Mouse (Mus musculus) intestine, embryonic 16.5 days (tissue): Measurements from ENCODE around the gene Fbxl5. TPM values are rescaled to one million over a fixed set of nuclear protein-coding genes. Genes with fewer than 3 reads are reported as not detected.

Experiments used
- ATAC-seq: fragments of 200-750 bp; cut with Nextera tagmentation; 2 replicates; pipeline ENCODE4 v1.8.0; 2017; ENCODE audit warnings: moderate TSS enrichment, moderate library complexity
- H3K27ac ChIP-seq: fragments of 300-500 bp; sonication (generic); 2 replicates; pipeline ENCODE4 v1.5.1; 2014; ENCODE audit warnings: mild to moderate bottlenecking, low read length
- H3K27me3 ChIP-seq: fragments of 300-500 bp; sonication (generic); replicated peaks from 2 replicates; pipeline ENCODE4 v1.6.1; 2014; ENCODE audit warnings: low read length, control low read depth, mixed read lengths; ENCODE audit not compliant: control insufficient read depth, insufficient read depth
- H3K36me3 ChIP-seq: fragments of 300-500 bp; sonication (generic); 2 replicates; pipeline ENCODE4 v1.6.1; 2014; ENCODE audit warnings: low read length, control low read depth; ENCODE audit not compliant: control insufficient read depth, insufficient read depth
- H3K4me1 ChIP-seq: fragments of 300-500 bp; sonication (generic); 2 replicates; pipeline ENCODE4 v1.6.1; 2014; ENCODE audit warnings: low read length, control low read depth, mixed read lengths; ENCODE audit not compliant: control insufficient read depth, insufficient read depth
- H3K4me2 ChIP-seq: fragments of 300-500 bp; sonication (generic); 2 replicates; pipeline ENCODE4 v1.6.1; 2014; ENCODE audit warnings: low read depth, low read length, control low read depth
- H3K4me3 ChIP-seq: fragments of 300-500 bp; sonication (generic); 2 replicates; pipeline ENCODE4 v1.5.1; 2014; ENCODE audit warnings: mild to moderate bottlenecking, low read length
- H3K9ac ChIP-seq: fragments of 300-500 bp; sonication (generic); 2 replicates; pipeline ENCODE4 v1.6.1; 2014; ENCODE audit warnings: low read depth, low read length
- H3K9me3 ChIP-seq: fragments of 300-500 bp; sonication (generic); 2 replicates; pipeline ENCODE4 v1.6.1; 2016; ENCODE audit warnings: low read length, control low read depth; ENCODE audit not compliant: control insufficient read depth
- WGBS: fragments of 180-500 bp; shearing (Covaris S2); extraction: QIAGEN DNeasy Blood & Tissue Kit; methylation state at CpG from one replicate; pipeline ENCODE4 v1.1.7; 2014; 5-methylcytosine and 5-hydroxymethylcytosine counted together
- polyA plus RNA-seq: library from polyadenylated mRNA; unstranded; fragments of >200 nt; fragmentation: Nextera tagmentation; extraction: Ambion mirVana; gene quantifications from 2 replicates; pipeline ENCODE4 v1.2.1, GENCODE M21; 2015

Gene Fbxl5
- 57.1 and 59.9 TPM in 2 replicates for polyA plus RNA-seq

DNA sequence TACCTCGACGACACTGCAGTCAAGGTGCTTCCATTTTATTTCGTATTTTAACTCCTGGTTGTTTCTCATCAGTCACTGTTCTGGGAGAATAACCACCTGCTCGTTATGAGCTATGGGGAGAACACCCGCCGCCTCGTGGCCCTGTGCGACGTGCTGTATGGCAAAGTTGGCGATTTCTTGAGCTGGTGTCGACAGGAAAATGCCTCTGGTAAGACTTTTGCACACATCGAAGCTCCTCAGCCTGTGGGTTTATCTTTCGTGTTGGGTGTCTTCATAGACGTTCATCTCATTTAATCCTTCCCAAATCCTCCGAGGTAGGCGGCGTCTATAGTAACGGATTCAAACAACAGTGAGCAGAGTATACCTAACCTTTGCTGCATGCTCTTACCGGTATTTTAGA lies at the start of gene Fbxl5:
Gene Fbxl5 (minus strand): TSS at position 101 of the 400 bp plus-strand sequence.
- WGBS = 86% methylated on average over 19 of the region's 19 CpGs
- Histone ChIP-seq H3K4me2 (no peak within 1 kb of the TSS), H3K27ac (no peak within 1 kb of the TSS)

DNA sequence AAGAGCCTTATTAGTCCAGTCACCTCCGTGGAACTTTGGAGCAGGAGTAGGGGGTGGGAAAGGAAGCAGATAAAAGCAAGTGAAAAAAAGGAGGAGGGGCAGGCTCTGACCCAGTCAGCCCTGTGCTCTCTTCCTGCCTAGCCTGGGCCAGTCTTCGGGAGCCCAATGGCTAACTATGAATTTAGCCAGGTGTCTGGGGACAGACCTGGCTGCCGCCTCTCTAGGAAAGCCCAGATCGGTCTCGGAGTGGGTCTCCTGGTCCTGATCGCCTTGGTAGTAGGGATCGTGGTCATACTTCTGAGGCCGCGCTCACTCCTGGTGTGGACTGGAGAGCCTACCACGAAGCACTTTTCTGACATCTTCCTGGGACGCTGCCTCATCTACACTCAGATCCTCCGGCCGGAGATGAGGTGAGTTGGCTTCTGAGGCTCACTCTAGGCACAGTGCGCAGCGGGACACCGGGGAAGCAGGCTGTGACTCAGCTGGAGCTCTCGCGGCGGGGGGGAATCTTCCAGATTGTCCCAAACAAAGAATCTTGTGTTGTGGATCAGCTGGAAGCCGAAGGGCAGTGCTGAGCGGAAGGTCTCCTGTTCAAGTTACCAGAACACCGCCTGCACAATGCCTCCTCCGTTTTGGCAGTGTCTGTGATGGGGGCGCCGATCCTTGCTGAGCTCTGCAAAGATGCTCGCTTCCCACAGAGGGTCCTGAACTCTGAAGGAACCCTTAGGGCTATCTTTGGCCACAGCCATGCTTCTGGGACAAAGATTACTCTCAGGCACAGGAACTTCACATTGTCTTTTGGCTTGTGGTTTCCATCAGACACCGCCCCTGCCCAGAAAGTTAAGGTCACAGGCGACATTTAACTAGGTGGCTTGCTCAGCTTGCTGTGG lies 47.5 kb upstream of the Fbxl5 start:
- peak overlapping the region; percentile 70 for H3K9ac ChIP-seq
- peak overlapping the region; percentile 83 for H3K4me2 ChIP-seq
- H3K4me1 ChIP-seq = peaks cover 11% of the 10 kb centered on the region
- H3K9me3 ChIP-seq = no peaks in the 10 kb centered on the region
- H3K27me3 ChIP-seq = no peaks in the 10 kb centered on the region
- WGBS = 8% methylated on average over 28 of the region's 28 CpGs
- ATAC-seq = peak; percentile 75
- peak overlapping the region; percentile 49 for H3K4me3 ChIP-seq
- H3K36me3 ChIP-seq = no peaks in the 10 kb centered on the region
- H3K27ac ChIP-seq = peak overlapping the region; percentile 46

More for the DNA sequence above, at the start of gene Fbxl5:
- ATAC-seq = no peak
- H3K9me3 ChIP-seq = no peaks in the 10 kb centered on the region
- H3K27me3 ChIP-seq = no peaks in the 10 kb centered on the region
- H3K36me3 ChIP-seq = no peaks in the 10 kb centered on the region
- H3K9ac ChIP-seq = no peak within 1 kb of the TSS
- peaks cover 3% of the 10 kb centered on the region; the same call in 1 of the 2 replicates for H3K4me1 ChIP-seq
- no peak within 1 kb of the TSS for H3K4me3 ChIP-seq

DNA sequence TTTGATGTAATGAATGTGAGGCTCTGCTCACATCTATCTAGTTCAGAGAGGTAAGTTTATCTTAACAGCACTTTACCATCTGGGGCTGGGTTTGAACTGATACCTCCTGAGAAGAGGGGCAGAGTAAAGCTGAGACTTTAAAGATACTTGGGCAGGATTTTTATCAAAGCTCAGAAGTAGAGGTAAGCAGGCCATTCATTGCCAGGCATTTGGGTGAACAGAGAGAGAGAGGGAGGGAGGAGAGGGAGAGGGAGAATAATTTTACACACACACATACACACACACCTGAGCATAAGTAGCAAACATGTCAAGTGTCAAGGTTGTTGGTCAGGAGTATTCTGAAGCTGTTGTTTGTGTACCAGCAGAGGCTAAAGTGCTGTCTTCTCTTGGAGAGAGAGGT lies 46.8 kb upstream of the Fbxl5 start, which contains the start of gene Cd38:
Gene Cd38 (plus strand): TSS at position 301 of the 400 bp plus-strand sequence.
- Histone ChIP-seq H3K36me3 (no peaks in the 10 kb centered on the region), H3K9me3 (no peaks in the 10 kb centered on the region), H3K4me2 (peak within 1 kb of the TSS; percentile 83), H3K27ac (peak within 1 kb of the TSS; percentile 46), H3K4me1 (peaks cover 11% of the 10 kb centered on the region), H3K4me3 (peak within 1 kb of the TSS; percentile 49), H3K9ac (peak within 1 kb of the TSS; percentile 70), H3K27me3 (no peaks in the 10 kb centered on the region)
- peak; percentile 2; the same call in 1 of the 2 replicates for ATAC-seq

- WGBS = 65% methylated on average over 2 of the region's 2 CpGs
- no peaks in the 10 kb centered on the region for H3K36me3 ChIP-seq
- no peak overlapping the region for H3K9ac ChIP-seq
- H3K9me3 ChIP-seq = no peaks in the 10 kb centered on the region
- H3K4me3 ChIP-seq = no peak overlapping the region
- H3K4me1 ChIP-seq = peaks cover 12% of the 10 kb centered on the region
- no peak overlapping the region for H3K27ac ChIP-seq
- no peak overlapping the region for H3K4me2 ChIP-seq
- no peaks in the 10 kb centered on the region for H3K27me3 ChIP-seq
- no peak for ATAC-seq
These were observed 43.9 kb upstream of the Fbxl5 start for GRCm38 (mm10) chr5:43865316-43865715.

DNA sequence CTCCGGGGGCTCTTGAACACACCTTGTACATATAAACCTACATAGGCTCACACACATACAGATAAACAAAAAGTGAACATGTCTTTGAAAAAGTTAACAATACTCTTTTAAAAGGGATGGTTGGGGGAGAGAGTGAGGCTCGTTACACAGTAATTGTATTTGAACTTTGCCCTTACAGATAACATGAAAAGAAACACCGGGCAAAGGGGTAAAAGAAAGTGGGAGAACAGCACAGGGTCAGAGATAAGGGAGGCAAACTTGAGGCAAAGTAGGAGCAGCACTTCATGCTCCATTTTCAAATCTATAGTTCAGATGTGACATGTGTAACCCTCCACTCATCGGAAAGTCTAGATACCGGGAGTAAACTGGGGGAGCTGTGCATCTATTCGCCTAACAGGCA lies 42.2 kb upstream of the Fbxl5 start:
- Histone ChIP-seq H3K9ac (no peak overlapping the region), H3K4me3 (no peak overlapping the region), H3K27me3 (no peaks in the 10 kb centered on the region), H3K27ac (peak overlapping the region; percentile 46; the same call in 1 of the 2 replicates), H3K9me3 (no peaks in the 10 kb centered on the region), H3K36me3 (no peaks in the 10 kb centered on the region), H3K4me1 (peaks cover 9% of the 10 kb centered on the region), H3K4me2 (0 out of 2 replicates have a peak overlapping the region, but pooled peaks have one; percentile 9)
- WGBS = 51% methylated on average over 6 of the region's 6 CpGs
- peak; percentile 61 for ATAC-seq

DNA sequence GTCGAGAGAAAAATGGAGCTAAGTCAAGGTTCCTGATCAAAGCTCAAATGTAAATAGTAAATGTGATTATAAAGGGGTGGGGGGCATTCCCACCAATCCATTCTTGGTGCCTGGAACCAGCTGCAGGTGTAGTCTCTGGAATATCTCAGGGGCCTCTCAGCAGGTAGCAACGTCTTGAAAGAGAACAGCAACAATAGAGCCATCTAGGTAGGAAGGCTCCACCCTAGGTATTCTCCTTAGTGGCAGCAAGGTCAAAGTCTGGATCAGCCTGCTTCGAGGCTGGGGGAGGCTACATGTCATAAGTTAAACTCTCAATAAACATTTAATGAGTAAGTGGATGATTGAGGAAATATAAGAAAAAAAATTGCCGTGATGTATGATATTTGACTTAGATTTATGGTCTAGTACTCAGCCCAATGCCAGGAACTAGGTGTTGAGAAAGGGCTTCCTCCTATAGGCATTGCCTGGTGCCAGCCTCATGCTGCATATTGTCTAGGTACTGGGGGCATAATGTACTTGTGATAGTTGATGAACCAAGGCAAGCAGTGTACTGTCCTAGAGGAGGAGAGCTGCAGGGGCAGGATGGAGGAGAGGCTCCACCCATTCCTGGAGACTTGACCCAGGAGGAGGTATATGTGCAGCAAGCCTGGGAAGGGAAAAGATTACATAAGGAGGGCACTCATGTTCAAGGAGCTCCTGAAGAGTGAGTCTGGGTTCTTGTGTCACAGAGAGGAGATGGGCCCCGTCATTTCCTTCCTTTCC lies 39.4 kb upstream of the Fbxl5 start:
- H3K9ac ChIP-seq = no peak overlapping the region
- H3K27me3 ChIP-seq = no peaks in the 10 kb centered on the region
- H3K27ac ChIP-seq = peak overlapping the region; percentile 78
- H3K4me3 ChIP-seq = no peak overlapping the region
- no peak overlapping the region for H3K4me2 ChIP-seq
- H3K9me3 ChIP-seq = peaks cover 7% of the 10 kb centered on the region; the same call in 1 of the 2 replicates
- H3K36me3 ChIP-seq = no peaks in the 10 kb centered on the region
- peak; percentile 90 for ATAC-seq
- H3K4me1 ChIP-seq = peaks cover 5% of the 10 kb centered on the region; the same call in 1 of the 2 replicates
- WGBS = 43% methylated on average over 5 of the region's 5 CpGs

GRCm38 (mm10) chr5:43860096-43860495 lies 38.7 kb upstream of the Fbxl5 start:
- ATAC-seq = peak; percentile 21
- WGBS = 80% methylated on average over 5 of the region's 5 CpGs
- H3K4me3 ChIP-seq = no peak overlapping the region
- H3K27ac ChIP-seq = peak overlapping the region; percentile 73
- H3K27me3 ChIP-seq = no peaks in the 10 kb centered on the region
- no peak overlapping the region for H3K9ac ChIP-seq
- no peaks in the 10 kb centered on the region for H3K36me3 ChIP-seq
- H3K4me2 ChIP-seq = no peak overlapping the region
- peaks cover 7% of the 10 kb centered on the region; the same call in 1 of the 2 replicates for H3K9me3 ChIP-seq
- peaks cover 11% of the 10 kb centered on the region; the same call in 1 of the 2 replicates for H3K4me1 ChIP-seq

DNA sequence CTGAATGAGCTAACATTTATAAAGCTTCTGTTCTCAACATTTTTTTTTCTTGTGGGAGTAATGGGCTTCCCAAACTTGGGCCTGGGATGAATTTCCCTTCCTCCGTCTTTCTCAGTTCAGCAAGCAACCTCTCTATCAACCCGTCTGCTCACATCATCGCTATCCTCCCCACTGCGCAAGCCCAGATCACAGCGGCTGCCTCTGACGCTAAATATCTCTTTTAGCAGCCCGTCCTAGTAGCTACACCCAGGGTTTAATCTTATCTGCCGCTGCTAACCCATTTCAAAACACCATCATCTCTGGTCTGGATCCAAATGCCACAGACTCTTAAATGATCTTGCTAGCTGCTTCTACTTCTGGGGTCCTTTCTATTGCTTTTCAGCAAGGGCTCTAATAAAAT lies 38.2 kb upstream of the Fbxl5 start:
- Histone ChIP-seq H3K9me3 (peaks cover 7% of the 10 kb centered on the region; the same call in 1 of the 2 replicates), H3K27ac (peak overlapping the region; percentile 73), H3K36me3 (no peaks in the 10 kb centered on the region), H3K27me3 (no peaks in the 10 kb centered on the region), H3K4me1 (peaks cover 12% of the 10 kb centered on the region; the same call in 1 of the 2 replicates), H3K4me2 (no peak overlapping the region), H3K4me3 (no peak overlapping the region), H3K9ac (no peak overlapping the region)
- WGBS = 75% methylated on average over 8 of the region's 8 CpGs
- no peak for ATAC-seq

DNA sequence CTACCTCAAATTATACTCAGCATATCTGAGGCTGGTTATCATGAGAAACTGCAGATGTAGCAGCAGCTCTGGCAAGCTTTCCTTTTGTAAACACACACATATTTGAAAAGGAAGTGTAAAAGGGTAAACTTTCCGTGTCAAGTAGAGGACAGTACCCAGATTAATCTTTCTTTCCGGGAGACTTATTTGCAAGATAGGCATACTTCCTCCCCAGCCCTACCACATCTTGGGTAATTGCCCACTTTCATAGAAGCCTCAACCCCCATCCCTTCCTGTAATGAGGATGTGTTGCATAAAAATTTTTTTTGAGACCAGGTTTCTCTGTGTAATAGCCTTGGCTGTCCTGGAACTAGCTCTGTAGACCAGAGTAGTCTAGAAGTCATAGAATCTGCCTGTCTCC lies 34.3 kb upstream of the Fbxl5 start:
- no peak overlapping the region for H3K4me3 ChIP-seq
- no peak for ATAC-seq
- H3K4me1 ChIP-seq = peaks cover 12% of the 10 kb centered on the region; the same call in 1 of the 2 replicates
- 24% methylated on average over 2 of the region's 2 CpGs for WGBS
- H3K27me3 ChIP-seq = no peaks in the 10 kb centered on the region
- H3K4me2 ChIP-seq = no peak overlapping the region
- H3K9me3 ChIP-seq = peaks cover 7% of the 10 kb centered on the region; the same call in 1 of the 2 replicates
- H3K27ac ChIP-seq = no peak overlapping the region
- no peak overlapping the region for H3K9ac ChIP-seq
- no peaks in the 10 kb centered on the region for H3K36me3 ChIP-seq
